Mouse (Mus musculus): Measurements from ENCODE around the gene Camk2g.

DNA sequence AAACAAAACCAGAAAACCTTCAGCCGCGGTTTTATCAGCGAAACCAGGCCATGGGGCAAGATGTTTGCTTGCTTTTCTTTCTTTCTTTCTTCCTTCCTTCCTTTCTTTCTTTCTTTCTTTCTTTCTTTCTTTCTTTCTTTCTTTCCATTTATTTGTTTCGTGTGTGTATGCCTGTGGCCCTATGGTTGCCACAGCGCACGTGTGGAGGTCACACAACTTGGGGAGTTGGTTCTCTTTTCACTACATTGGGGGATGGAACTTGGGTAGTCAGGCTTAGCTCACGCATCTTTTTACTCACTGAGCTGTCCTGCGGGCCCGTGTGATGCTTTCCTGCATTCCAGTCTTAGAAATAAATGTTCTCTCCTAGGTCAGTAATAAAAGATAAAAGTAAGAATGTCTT is 701 bp upstream of the Camk2g start:
- TF ChIP-seq POLR2A (IDR thresholded peaks at IDR 0.05; ENCODE audit: insufficient read length, low read depth) (no peak), USF1 (IDR thresholded peaks at IDR 0.05; ENCODE audit: low read depth) (no peak)

All from myocyte (in vitro differentiated cells).